Mouse (Mus musculus) C2C12 (cell line): Measurements from ENCODE around the gene Irf2.

Experiments
- CTCF ChIP-seq: IDR thresholded peaks from one replicate; pipeline ENCODE4 v1.5.1; 2011; ENCODE audit not compliant: control insufficient read depth, insufficient read depth, insufficient read length
- MYOG ChIP-seq: IDR thresholded peaks from one replicate; pipeline ENCODE4 v1.6.1; 2011; ENCODE audit not compliant: control insufficient read depth, insufficient read length; ENCODE audit errors: extremely low read depth

- TF ChIP-seq CTCF (no peak), MYOG (no peak)
Measured at GRCm38 (mm10) chr8:46892511-46893273, 153.2 kb downstream of the Irf2 start.
